22 mouse cellular contexts compared by ENCODE assay signal in the genomic region with DNA sequence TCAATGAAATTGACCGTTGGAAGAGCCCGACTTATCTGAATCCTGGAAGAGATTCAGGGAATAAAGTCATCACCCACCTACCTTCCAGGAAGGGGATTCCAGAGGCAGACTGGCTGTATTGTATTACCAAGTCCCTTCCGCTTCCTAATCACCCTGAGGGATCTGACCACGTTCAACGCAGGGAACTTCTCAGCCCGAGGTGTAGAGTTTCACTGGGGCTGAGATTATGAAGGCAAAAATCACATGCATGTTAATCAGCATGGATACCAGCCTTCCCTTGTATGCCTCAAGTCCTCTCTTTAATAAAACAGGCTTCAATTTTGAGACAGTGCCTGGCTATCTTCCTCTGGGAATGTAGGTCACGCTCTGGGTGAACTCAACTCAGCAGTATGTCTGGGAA. TPM values are rescaled to one million over a fixed set of nuclear protein-coding genes. Genes with fewer than 3 reads are reported as not detected.
DNase-seq lines count a peak whose midpoint lies in the region; ATAC-seq and TF ChIP-seq lines count a peak whose summit lies in the region.
"Had no signal": no experiment of that assay in that cellular context is flagged by ENCODE, and none has a peak within 500 bp of the region (broad histone marks: within the 10 kb centered on the region; RNA-seq: fewer than 3 reads in every experiment).

No protein-coding gene starts in this region.

- H3K4me1 ChIP-seq in kidney, embryonic 15.5 days = peaks cover 7% of the 10 kb centered on the region
- no peaks in the 10 kb centered on the region for H3K4me1 ChIP-seq in MEL (ENCODE audit: control insufficient read depth in 1 of 2, insufficient read depth in 2 of 2, low read length in 2 of 2)
- no peaks in the 10 kb centered on the region for H3K4me1 ChIP-seq in embryonic facial prominence, embryonic 11.5 days (ENCODE audit: control insufficient read depth, insufficient read depth, low read length)
- no peaks in the 10 kb centered on the region for H3K4me1 ChIP-seq in forebrain, embryonic 12.5 days
- H3K4me1 ChIP-seq: heart, embryonic 13.5 days; hindbrain, embryonic 12.5 days; hindbrain, embryonic 15.5 days had no signal

- no peaks in the 10 kb centered on the region for H3K79me2 ChIP-seq in MEL (ENCODE audit: control insufficient read depth, insufficient read depth, low read length, poor library complexity)

- TF ChIP-seq POLR2A in MEL (IDR thresholded peaks at IDR 0.05; ENCODE audit: control insufficient read depth in 1 of 2, insufficient read depth in 1 of 2, low read depth in 1 of 2, low read length in 2 of 2, poor library complexity in 1 of 2) = no peak

- no peak for TF ChIP-seq RAD21 in MEL (IDR thresholded peaks at IDR 0.05; ENCODE audit: low read depth, low read length)

- H3K4me3 ChIP-seq in kidney, embryonic 15.5 days (replicated peaks) = no peak overlapping the region
- no peak overlapping the region for H3K4me3 ChIP-seq in MEL (ENCODE audit: control insufficient read depth in 1 of 2, insufficient read depth in 1 of 2, low read depth in 2 of 2, low read length in 2 of 2)
- H3K4me3 ChIP-seq in embryonic facial prominence, embryonic 11.5 days (ENCODE audit: low read depth, low read length) = no peak overlapping the region
- H3K4me3 ChIP-seq in forebrain, embryonic 12.5 days (replicated peaks) = no peak overlapping the region
- H3K4me3 ChIP-seq: embryonic facial prominence, embryonic 13.5 days; forebrain, embryonic 10.5 days; heart, embryonic 13.5 days; hindbrain, embryonic 12.5 days; hindbrain, embryonic 15.5 days had no signal

- H3K4me2 ChIP-seq in kidney, embryonic 15.5 days = no peak overlapping the region
- no peak overlapping the region for H3K4me2 ChIP-seq in embryonic facial prominence, embryonic 11.5 days (ENCODE audit: low read depth, low read length)
- H3K4me2 ChIP-seq in forebrain, embryonic 12.5 days = no peak overlapping the region
- H3K4me2 ChIP-seq: embryonic facial prominence, embryonic 13.5 days; heart, embryonic 13.5 days; hindbrain, embryonic 12.5 days; hindbrain, embryonic 15.5 days had no signal

- no peak for DNase-seq in kidney, postnatal 10 days
- DNase-seq in MEL (ENCODE audit: low read depth, low spot score) = peak; percentile 32
- DNase-seq in embryonic facial prominence, embryonic 11.5 days (ENCODE audit: low spot score) = peak; percentile 59
- DNase-seq in gastrocnemius, postnatal 4 days (ENCODE audit: low spot score in 2 of 2) = no peak
- DNase-seq: adrenal gland, postnatal 10 days; adrenal gland, postnatal 36 days; cerebellum, adult 18-20 months; cerebellum, adult 9-10 months; cerebellum, postnatal 14 days; forebrain, postnatal 0 days; gastrocnemius, postnatal 25 days had no signal

- no peak for TF ChIP-seq CTCF in MEL (IDR thresholded peaks at IDR 0.05 in 2 of 3, conservative IDR thresholded peaks at IDR 0.05 in 1 of 3; ENCODE audit: control insufficient read depth in 1 of 3, insufficient read depth in 1 of 3, low read depth in 2 of 3, low read length in 3 of 3, poor library complexity in 1 of 3, severe bottlenecking in 1 of 3)

- no peaks in the 10 kb centered on the region; the same call in 1 of the 2 replicates for H3K27me3 ChIP-seq in kidney, embryonic 15.5 days
- H3K27me3 ChIP-seq in MEL (ENCODE audit: control insufficient read depth in 1 of 2, insufficient read depth in 2 of 2, low read length in 2 of 2) = peaks cover 7 to 8% of the 10 kb centered on the region in 2 experiments; a peak in 3 of 4 replicates
- no peaks in the 10 kb centered on the region for H3K27me3 ChIP-seq in embryonic facial prominence, embryonic 11.5 days (ENCODE audit: control insufficient read depth, insufficient read depth, low read length)
- no peaks in the 10 kb centered on the region for H3K27me3 ChIP-seq in forebrain, embryonic 12.5 days
- H3K27me3 ChIP-seq: embryonic facial prominence, embryonic 13.5 days; hindbrain, embryonic 12.5 days; hindbrain, embryonic 15.5 days; Patski had no signal

- TF ChIP-seq EP300 in MEL (IDR thresholded peaks at IDR 0.05; ENCODE audit: low read depth in 1 of 2, low read length in 2 of 2) = no peak

- no peaks in the 10 kb centered on the region for H3K9me3 ChIP-seq in kidney, embryonic 15.5 days (replicated peaks)
- no peaks in the 10 kb centered on the region for H3K9me3 ChIP-seq in MEL (replicated peaks; ENCODE audit: insufficient read depth, low read length)
- H3K9me3 ChIP-seq in embryonic facial prominence, embryonic 11.5 days (replicated peaks; ENCODE audit: control insufficient read depth, low read length) = no peaks in the 10 kb centered on the region
- no peaks in the 10 kb centered on the region for H3K9me3 ChIP-seq in forebrain, embryonic 12.5 days
- H3K9me3 ChIP-seq: embryonic facial prominence, embryonic 13.5 days; forebrain, embryonic 10.5 days; heart, embryonic 13.5 days; hindbrain, embryonic 12.5 days; hindbrain, embryonic 15.5 days had no signal

- ATAC-seq in kidney, embryonic 15.5 days (replicated peaks; ENCODE audit: low FRiP score) = no peak
- ATAC-seq in embryonic facial prominence, embryonic 11.5 days (replicated peaks; ENCODE audit: insufficient number of reproducible peaks, low FRiP score, low TSS enrichment, low read depth) = no peak
- ATAC-seq in forebrain, embryonic 12.5 days (ENCODE audit: low FRiP score) = no peak
- ATAC-seq: forebrain, embryonic 14.5 days; forebrain, postnatal 0 days; intestine, postnatal 0 days; Patski had no signal

- H3K27ac ChIP-seq in kidney, embryonic 15.5 days = peak overlapping the region; percentile 13; the same call in 1 of the 2 replicates
- no peak overlapping the region for H3K27ac ChIP-seq in MEL (ENCODE audit: control insufficient read depth, low read depth, low read length)
- H3K27ac ChIP-seq in embryonic facial prominence, embryonic 11.5 days (replicated peaks; ENCODE audit: low read depth, low read length) = no peak overlapping the region
- no peak overlapping the region for H3K27ac ChIP-seq in forebrain, embryonic 12.5 days
- H3K27ac ChIP-seq: embryonic facial prominence, embryonic 13.5 days; forebrain, embryonic 10.5 days; heart, embryonic 13.5 days; hindbrain, embryonic 12.5 days; hindbrain, embryonic 15.5 days had no signal

- H3K9ac ChIP-seq in kidney, embryonic 15.5 days = no peak overlapping the region
- no peak overlapping the region for H3K9ac ChIP-seq in MEL (ENCODE audit: control insufficient read depth, low read depth, low read length, poor library complexity, severe bottlenecking)
- H3K9ac ChIP-seq in embryonic facial prominence, embryonic 11.5 days (replicated peaks; ENCODE audit: low read length) = no peak overlapping the region
- no peak overlapping the region for H3K9ac ChIP-seq in forebrain, embryonic 12.5 days
- H3K9ac ChIP-seq: embryonic facial prominence, embryonic 13.5 days; forebrain, postnatal 0 days; heart, embryonic 13.5 days; hindbrain, embryonic 12.5 days; hindbrain, embryonic 15.5 days had no signal

- 45% methylated on average over 7 of the region's 7 CpGs for WGBS in kidney, embryonic 15.5 days
- 37% methylated on average over 7 of the region's 7 CpGs for WGBS in embryonic facial prominence, embryonic 11.5 days
- WGBS in forebrain, embryonic 12.5 days = 72% methylated on average over 7 of the region's 7 CpGs

- H3K36me3 ChIP-seq in kidney, embryonic 15.5 days = no peaks in the 10 kb centered on the region
- no peaks in the 10 kb centered on the region for H3K36me3 ChIP-seq in MEL (ENCODE audit: control insufficient read depth in 1 of 2, insufficient read depth in 2 of 2, low read length in 2 of 2)
- H3K36me3 ChIP-seq in embryonic facial prominence, embryonic 11.5 days (replicated peaks; ENCODE audit: control insufficient read depth, insufficient read depth, low read depth, low read length) = no peaks in the 10 kb centered on the region
- no peaks in the 10 kb centered on the region for H3K36me3 ChIP-seq in forebrain, embryonic 12.5 days (replicated peaks)
- H3K36me3 ChIP-seq: embryonic facial prominence, embryonic 13.5 days; forebrain, embryonic 10.5 days; heart, embryonic 13.5 days; hindbrain, embryonic 12.5 days; hindbrain, embryonic 15.5 days had no signal

TF ChIP-seq in MEL, 35 proteins besides CTCF, POLR2A, EP300 and RAD21 (continues in another document):
- TF ChIP-seq MAFK (IDR thresholded peaks at IDR 0.05; ENCODE audit: borderline replicate concordance, low read depth, low read length) (no peak), MEF2A (IDR thresholded peaks at IDR 0.05; ENCODE audit: extremely low read depth, insufficient replicate concordance, low read depth, low read length, poor library complexity, severe bottlenecking) (no peak), HCFC1 (IDR thresholded peaks at IDR 0.05; ENCODE audit: low read depth, low read length) (no peak), POLR2AphosphoS2 (IDR thresholded peaks at IDR 0.05; ENCODE audit: low read length) (no peak), MXI1 (IDR thresholded peaks at IDR 0.05; ENCODE audit: low read depth, low read length) (no peak), USF1 (IDR thresholded peaks at IDR 0.05; ENCODE audit: low read depth, low read length) (no peak), MYB (IDR thresholded peaks at IDR 0.05; ENCODE audit: low read depth, low read length) (no peak), ETS1 (IDR thresholded peaks at IDR 0.05; ENCODE audit: low read depth, low read length) (no peak), ZNF384 (IDR thresholded peaks at IDR 0.05; ENCODE audit: low read depth, low read length) (no peak), BHLHE40 (IDR thresholded peaks at IDR 0.05; ENCODE audit: borderline replicate concordance, low read depth, low read length) (no peak), TCF12 (IDR thresholded peaks at IDR 0.05; ENCODE audit: low read depth, low read length) (no peak), MYC (IDR thresholded peaks at IDR 0.05; ENCODE audit: low read depth, low read length) (no peak)

RNA-seq across cellular contexts. Expression of gene Pctp, which starts 12.6 kb away (rescaled TPM):
- polyA plus RNA-seq in kidney, embryonic 15.5 days (2015; fragmentation: Nextera tagmentation; extraction: Ambion mirVana) = 12.1 and 13.1 TPM in 2 replicates
- total RNA-seq in MEL (2012; rRNA removed) = 6.4 and 7.3 TPM in 2 replicates
- 10 to 100 TPM in 1 of 2 experiments, not detected in 1; 10.2 TPM for polyA plus RNA-seq in MEL (2012; ENCODE audit: insufficient read depth in 1 of 2, insufficient read length in 2 of 2, low read depth in 1 of 2, low replicate concordance in 2 of 2, missing spikeins in 1 of 2)
- polyA plus RNA-seq in embryonic facial prominence, embryonic 11.5 days (2014; fragmentation: Nextera tagmentation; extraction: Ambion mirVana) = 6.2 and 7.7 TPM in 2 replicates
- 1 to 10 TPM; 2.6 to 3.1 TPM for total RNA-seq in gastrocnemius, postnatal 4 days (2021)
- polyA plus RNA-seq in forebrain, embryonic 12.5 days (2016; fragmentation: Nextera tagmentation; extraction: Ambion mirVana) = 5.1 and 6.2 TPM in 2 replicates

RNA-seq across cellular contexts. Expression of gene Tmem100, which starts 14.9 kb away (rescaled TPM):
- polyA plus RNA-seq in kidney, embryonic 15.5 days (2015; fragmentation: Nextera tagmentation; extraction: Ambion mirVana) = 21.9 and 24.4 TPM in 2 replicates
- total RNA-seq in MEL (2012; rRNA removed) = not detected in 2 replicates
- not detected for polyA plus RNA-seq in MEL (2012; ENCODE audit: insufficient read depth in 1 of 2, insufficient read length in 2 of 2, low read depth in 1 of 2, low replicate concordance in 2 of 2, missing spikeins in 1 of 2)
- polyA plus RNA-seq in embryonic facial prominence, embryonic 11.5 days (2014; fragmentation: Nextera tagmentation; extraction: Ambion mirVana) = 16.7 and 17.7 TPM in 2 replicates
- total RNA-seq in gastrocnemius, postnatal 4 days (2021) = 10 to 100 TPM; 20.2 to 30.9 TPM
- polyA plus RNA-seq in forebrain, embryonic 12.5 days (2016; fragmentation: Nextera tagmentation; extraction: Ambion mirVana) = 5.0 and 6.6 TPM in 2 replicates
- total RNA-seq: hematopoietic stem cell, adult 5-6 weeks had no signal
- polyA plus RNA-seq: Patski had no signal

Comparison
In these comparisons a context has a peak if more than half of its experiments do, and no peak if none do; other contexts are left out.
1. DNase-seq: peak in MEL (single experiment) and embryonic facial prominence, embryonic 11.5 days (single experiment); none in kidney, postnatal 10 days (single experiment) and gastrocnemius, postnatal 4 days (0 of 2).